Mouse (Mus musculus) heart, postnatal 4 days (tissue): ENCODE data around the gene Ptprt. TPM values are rescaled to one million over a fixed set of nuclear protein-coding genes. Genes with fewer than 3 reads are reported as not detected.
A peak's percentile ranks its signal among the peaks of the same experiment; 100 is the strongest.

Source experiments
- DNase-seq: peaks from one replicate; pipeline ENCODE4 v3.0.0; 2021
- total RNA-seq, 2 experiments: library from RNA; stranded (reverse); gene quantifications; 2 replicates each; pipeline ENCODE4 v1.2.3; 2021

Ptprt gene
- total RNA-seq = 1 to 10 TPM in 1 of 2 experiments, under 1 TPM in 1; 0.81 to 1.1 TPM

DNA sequence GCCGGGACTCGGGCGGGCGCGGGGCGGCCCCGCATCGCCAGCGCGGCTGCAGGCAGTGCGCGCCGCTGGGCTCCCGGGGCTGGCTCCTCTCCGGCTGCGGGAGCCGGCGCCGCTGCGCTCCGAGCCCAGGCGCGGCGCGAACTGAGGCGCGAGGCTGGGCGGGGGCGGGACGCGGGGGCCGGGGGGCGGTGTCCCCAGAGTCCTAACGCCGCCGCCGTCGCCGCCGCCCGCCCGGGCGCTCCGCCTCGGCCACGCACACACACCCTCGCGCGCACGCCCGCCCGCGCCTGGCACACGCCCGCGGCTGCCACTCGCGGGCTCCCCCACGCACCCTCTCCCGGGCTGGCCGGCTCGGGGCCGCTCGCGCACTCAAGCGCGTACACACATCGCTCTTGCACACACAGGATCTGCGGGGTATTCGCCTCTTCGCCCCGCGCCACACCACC is at the start of gene Ptprt:
Gene Ptprt, minus strand, starts transcription at position 207 of the 446 bp plus-strand sequence.
- no peak for DNase-seq

DNA sequence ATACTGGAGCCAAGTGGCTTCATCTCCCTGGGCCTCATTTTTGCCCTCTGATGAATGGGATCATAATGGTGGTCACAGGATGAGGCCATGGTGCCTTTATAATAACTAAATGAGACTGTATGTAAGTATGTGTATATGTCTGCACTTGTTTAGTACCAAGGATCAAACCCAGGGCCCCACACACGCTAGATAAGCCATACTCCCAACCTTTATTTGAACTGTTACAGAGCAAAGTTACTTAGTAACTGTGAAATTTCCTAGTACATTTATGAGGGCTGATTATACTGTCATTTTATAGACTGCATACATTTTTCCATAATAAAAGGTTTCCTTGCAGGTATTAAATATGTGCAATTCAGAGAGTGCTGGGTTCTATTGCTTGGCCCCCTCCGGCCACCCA is 49.5 kb upstream of the Ptprt start:
- DNase-seq = no peak

DNA sequence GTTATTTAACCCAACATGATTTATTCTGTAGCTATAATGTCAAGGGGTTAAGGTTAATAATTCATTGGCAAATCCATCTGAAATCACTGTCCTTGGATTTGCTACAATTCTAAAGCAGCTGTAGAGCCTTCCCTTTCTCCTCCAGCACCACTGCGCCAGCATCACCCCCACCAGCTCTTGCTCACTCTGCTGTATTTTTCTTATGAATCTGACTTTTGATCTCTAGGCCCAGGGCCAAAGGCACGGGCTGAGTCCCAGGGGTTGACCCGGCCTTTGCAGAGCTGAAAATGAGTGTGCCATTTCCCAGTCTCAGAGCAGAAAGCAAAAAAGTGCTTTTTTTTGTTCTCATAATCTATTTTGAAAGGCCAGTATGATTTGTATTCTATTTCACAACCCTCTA is 38.7 kb upstream of the Ptprt start:
- no peak for DNase-seq

DNA sequence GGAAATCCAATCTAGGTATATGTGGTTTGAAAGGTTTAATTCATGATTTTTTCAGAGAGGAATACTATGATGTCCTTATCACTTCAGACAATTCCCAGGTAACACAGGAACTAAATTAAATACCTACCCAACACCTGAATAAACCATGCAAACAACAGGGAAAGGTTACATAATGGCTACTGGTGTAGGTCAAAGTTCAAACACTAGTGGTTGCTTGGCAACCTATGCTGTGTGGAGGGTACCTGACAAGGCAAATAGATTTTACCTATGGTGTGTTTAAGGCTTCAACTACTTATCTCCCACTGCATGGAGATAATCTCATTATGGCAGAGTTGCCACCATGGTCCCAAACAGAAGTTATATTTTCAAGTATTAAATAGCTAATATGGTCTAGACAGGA is 38.1 kb upstream of the Ptprt start:
- no peak for DNase-seq

DNA sequence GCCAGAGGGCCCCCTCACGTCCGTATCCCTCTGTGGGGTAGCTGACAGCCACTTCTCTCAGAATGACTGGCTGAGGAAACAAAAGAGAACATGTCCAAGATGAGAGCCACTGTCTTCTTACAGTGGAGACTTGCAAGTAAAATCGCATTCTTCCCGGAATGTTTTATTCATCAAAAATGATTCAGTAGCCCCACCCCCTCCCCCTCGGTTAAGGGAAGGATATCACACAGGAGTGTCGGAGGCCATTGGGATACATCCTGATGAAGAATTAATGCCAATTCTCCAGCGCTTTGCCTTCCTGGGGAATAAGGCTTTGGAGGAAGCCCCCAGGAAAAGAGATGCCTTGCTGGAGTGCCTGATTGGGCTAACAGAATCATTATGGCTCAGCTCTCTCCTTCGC is 37.1 kb upstream of the Ptprt start:
- no peak for DNase-seq

DNA sequence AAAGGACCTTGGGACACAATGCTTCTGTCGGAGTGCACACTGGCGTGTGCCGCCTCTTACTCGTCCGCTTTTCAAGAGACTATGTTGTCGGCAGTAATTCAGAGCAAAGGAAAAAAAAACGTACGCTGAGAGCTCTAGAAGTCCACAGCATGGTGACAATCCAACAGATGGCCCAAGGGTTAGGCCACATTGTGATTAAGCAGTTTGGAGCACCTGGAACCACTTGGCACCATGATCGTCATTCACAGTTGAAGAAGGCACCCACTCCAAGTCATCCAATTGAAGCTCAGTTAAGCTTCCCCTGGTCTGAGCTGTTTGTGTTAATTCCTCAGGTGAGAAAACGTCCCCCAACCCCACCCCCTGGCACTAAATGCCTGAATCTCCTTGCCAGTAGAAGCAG is 36.2 kb upstream of the Ptprt start:
- DNase-seq = no peak

DNA sequence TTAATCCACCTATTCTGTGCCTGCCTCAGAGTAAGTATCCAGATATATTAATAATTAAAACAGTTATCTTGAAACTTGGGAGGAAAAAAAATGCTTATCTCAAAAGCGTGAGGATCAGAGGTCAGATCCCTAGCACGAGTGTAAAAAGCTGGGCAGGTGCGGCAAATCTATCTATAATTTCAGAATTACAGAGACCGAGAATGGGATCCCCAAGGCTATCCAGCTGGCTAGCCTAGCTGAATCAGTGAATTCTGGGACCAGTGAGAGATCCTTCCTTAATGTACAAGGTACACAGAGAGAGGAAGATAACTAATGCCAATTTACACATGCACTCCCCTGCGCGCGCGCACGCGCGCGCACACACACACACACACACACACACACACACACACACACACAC is 31.2 kb upstream of the Ptprt start:
- DNase-seq = no peak

GRCm38 (mm10) chr2:162682674-162683073 is 21.7 kb upstream of the Ptprt start:
- peak; percentile 50 for DNase-seq

GRCm38 (mm10) chr2:162662431-162662970 is 1.6 kb upstream of the Ptprt start:
- DNase-seq = no peak

DNA sequence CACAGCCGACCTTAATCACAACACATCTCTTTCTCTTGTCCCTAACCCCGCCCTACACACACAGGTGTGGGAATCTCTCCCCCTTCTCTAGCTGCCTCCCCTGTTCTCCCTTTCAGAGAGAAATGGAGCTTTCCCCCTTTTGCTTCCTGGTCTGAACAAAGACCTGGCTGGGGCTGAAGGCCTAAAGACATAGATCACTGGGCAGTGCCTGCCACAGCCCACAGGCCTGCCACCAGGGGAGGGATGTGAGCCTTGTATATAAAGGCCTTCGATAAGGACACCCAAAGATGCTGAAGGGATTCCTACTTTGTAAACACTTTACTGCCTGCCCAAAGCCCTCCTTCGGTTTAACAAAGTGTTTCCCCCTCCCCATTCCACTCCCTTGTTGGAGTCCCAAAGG is 786 bp upstream of the Ptprt start:
- DNase-seq = no peak

- DNase-seq = no peak
Observed at GRCm38 (mm10) chr2:162660231-162660940, 561 bp downstream of the Ptprt start.

DNA sequence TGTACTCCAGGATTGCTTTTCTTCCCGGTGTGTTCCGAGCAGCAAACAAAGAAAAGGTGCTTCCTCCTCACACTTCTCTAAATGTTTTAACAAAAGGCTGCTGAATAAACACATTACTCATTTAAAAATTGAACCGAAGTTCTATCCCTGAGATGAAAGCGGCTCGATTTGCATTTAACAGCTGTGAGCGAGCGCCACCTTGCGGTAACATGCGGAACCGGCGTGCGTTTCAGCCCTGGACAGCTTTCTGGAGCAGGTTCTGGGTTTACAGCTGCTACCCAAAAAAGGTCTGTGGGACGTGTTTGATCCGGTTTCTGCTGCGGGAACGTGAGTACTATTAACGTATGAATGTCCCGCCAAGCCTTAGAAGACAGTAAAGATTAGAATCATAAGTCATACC is 1.9 kb downstream of the Ptprt start:
- peak; percentile 89 for DNase-seq

- DNase-seq = no peak
Observed at GRCm38 (mm10) chr2:162657541-162657940, 3.4 kb downstream of the Ptprt start.

DNA sequence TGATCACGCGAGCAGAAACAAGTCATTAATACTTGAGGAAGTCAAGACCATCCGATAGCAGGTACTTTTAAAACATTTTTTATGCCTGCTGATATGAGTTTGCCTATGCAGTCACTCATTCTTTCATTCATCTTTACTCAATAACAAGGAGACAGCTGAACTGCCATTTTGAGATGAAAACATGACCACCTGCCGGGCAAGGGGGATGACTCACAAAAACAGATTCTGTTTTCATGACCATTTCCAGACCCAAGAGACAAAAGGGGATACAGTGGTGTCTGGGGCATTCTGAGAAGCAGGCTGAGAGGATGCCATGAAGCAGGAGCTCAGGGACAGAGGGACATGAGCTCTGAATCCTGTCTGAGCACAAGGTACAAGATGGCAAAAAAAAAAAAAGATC is 6.5 kb downstream of the Ptprt start:
- DNase-seq = no peak

DNA sequence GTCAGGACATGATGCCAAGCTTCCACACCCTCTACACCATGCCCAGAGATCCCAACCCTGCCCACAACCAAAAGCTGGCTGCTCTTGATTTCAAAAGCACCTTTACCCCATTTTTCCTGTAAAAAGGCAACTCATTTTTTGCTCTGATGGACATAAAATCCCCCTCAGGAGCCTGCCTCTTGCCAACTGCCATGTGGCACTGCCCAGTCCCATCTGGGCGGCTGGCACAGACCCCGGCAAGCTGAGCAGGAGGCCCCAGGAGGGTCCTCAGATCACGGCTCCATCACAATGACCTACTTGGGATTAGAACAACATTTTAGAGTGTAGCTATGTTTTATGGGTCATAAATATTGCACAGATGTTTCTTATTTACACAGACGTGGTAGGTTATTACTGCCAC is 22.3 kb downstream of the Ptprt start:
- no peak for DNase-seq

DNA sequence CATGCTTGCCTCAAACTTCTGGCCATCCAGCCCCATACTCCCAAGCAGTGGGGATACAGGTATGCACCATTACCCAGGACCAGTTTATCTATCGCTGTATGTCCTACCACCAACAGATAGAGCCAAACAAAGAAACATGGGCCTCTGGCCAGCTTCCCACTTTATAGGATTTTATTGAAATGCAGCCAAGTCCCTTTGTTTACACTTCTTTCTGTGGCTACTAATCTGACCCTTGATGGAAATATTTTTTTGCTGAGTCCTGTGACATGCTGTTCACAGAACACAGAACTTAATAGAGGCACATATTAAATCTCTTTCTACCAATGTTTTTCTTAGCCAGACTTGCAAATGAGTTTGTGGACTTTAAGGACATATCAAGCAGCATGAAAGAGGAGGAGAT is 23.4 kb downstream of the Ptprt start:
- no peak for DNase-seq

GRCm38 (mm10) chr2:162636387-162637009 is 24.4 kb downstream of the Ptprt start:
- DNase-seq = no peak

GRCm38 (mm10) chr2:162634901-162635300 is 26.0 kb downstream of the Ptprt start:
- no peak for DNase-seq

DNA sequence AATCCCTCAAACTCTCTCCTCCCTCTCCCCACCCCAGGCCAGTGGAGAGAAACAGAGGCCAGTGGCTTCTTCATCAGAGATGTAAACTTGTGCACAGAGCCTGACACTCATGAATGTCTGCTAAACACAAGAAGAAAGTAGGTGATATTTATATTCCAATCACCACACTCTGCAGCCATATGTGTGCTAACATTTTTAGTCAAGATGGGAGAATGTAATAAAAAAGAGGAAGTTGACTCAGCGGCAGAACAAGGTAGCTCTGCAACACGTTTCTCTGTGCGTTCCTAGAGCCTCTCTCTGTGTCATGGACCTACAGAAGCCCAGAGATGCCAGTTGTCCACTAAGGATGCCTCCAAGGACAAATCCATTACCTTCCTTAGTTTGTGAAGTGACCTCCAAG is 34.9 kb downstream of the Ptprt start:
- DNase-seq = no peak

DNA sequence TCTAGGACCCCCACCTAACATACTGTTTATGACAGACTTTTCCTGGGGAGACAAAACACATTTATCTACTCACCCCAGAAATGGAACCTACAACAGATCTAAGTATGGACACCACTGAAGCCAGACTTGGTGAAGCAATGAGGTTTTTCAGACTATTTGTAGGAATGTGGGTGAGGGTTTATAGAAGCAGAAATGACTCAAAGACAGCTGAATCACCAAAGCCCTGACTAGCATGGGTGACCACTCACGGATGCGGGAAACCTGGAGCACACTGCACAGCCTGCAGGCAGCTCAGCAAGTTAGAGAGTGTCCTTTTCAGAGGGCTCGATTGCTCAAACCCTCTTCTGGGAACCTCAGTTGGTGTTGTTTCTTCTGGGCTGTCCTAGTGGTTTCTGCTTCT is 36.2 kb downstream of the Ptprt start:
- DNase-seq = no peak

DNA sequence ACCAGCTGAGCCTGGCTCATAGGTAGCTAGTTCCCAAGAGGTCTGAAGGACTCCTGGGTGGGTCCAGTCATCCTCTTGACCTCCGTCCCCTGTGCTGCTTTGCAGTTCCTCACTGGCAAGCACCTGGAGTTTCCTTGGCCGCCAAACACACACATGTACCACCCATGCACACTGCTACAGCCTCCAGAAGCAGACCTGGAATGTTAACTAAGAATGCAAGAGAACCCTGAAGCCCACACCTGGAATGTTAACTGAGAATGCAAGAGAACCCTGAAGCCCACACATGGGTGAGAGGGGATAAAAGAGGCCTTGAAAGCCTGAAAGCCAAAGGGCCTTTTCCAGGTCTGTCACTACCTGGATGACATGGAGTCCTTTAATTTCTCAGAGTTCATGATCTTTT is 46.7 kb downstream of the Ptprt start:
- DNase-seq = no peak

DNA sequence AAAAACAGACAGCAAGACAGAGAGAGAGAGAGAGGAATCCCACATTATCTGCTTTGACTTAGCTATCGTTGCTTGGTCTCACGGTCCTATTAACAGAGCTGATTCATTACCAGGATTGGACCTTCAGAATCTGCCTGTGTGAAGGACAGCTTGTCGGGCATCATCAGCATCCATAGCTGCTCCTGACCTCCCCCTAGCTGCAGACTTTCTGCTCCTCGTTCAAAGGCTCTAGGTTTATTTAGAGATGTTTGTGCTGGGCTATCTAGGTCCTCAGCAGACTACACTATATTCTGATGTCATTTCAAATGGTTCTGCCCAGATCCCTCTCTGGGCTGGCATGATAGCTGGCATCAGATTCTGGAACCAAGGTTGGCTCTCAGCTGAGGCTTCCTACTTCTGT is 47.5 kb downstream of the Ptprt start:
- DNase-seq = no peak

GRCm38 (mm10) chr2:162602721-162603120 is 58.2 kb downstream of the Ptprt start:
- no peak for DNase-seq

DNA sequence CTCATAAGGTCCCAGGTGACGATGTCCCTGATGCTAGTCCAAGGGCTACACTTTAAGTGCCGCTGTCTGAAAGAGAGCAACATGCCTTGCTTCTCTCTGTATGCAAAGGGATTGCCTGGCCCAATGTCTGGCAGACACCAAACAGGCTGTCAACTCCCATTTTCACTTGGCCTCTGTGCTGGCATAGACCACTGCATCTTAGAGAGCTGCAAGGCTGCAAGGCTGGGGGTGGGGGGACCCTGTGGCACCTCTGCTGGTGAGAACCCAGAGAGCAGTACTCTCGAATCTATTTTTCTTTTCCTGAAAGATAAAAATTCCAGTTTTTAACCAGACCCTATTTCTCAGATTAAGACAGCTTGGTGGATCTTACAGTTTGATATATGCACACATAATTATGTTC is 69.6 kb downstream of the Ptprt start:
- DNase-seq = no peak
